Mouse (Mus musculus): ENCODE results near the gene Fam102a. TPM values are rescaled to one million over a fixed set of nuclear protein-coding genes. Genes with fewer than 3 reads are reported as not detected.

Gene Fam102a
- polyA plus RNA-seq, 1 experiment: 37.5 TPM

DNA sequence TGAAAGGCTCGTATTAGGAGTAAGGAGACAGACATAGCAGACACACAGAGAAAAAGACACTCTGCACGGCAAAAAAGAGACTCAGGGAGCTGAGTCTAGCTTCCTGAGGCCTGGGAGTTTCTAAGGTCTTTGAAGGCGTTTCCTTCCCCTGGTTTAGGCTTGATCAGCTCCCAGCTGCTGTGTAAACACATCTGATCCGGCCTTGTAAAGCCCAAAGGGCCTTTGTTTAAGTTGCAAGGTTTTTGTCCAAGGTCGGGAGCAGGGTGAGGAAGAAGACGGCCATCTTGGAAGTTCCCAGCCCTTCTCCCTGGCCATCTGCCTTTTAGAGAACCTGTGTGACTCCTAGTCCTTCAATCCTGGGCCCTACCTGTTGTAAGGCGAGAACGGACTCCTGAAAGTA, 25.2 kb upstream of the Fam102a start:
- 42% methylated on average over 8 of the region's 8 CpGs for WGBS
- Histone ChIP-seq H3K36me3 (ENCODE audit: control insufficient read depth, insufficient read depth, low read length) (no peaks in the 10 kb centered on the region), H3K4me3 (ENCODE audit: extremely low read depth, insufficient read depth, insufficient read length) (no peak overlapping the region), H3K27me3 (ENCODE audit: control insufficient read depth, insufficient read depth, low read length) (no peaks in the 10 kb centered on the region), H3K27ac (ENCODE audit: insufficient read depth, low read length) (peak overlapping the region; percentile 39; the same call in 1 of the 2 replicates), H3K4me1 (ENCODE audit: control insufficient read depth, insufficient read depth, insufficient read length) (peaks cover 11% of the 10 kb centered on the region; the same call in 1 of the 2 replicates)
- TF ChIP-seq POLR2A (IDR thresholded peaks at IDR 0.05; ENCODE audit: low read depth, low read length): no peak
- TF ChIP-seq CTCF (IDR thresholded peaks at IDR 0.05; ENCODE audit: extremely low read depth, insufficient read depth, insufficient read length, insufficient replicate concordance): no peak
- DNase-seq (ENCODE audit: low read depth in 1 of 2, low spot score in 2 of 2): no peak

DNA sequence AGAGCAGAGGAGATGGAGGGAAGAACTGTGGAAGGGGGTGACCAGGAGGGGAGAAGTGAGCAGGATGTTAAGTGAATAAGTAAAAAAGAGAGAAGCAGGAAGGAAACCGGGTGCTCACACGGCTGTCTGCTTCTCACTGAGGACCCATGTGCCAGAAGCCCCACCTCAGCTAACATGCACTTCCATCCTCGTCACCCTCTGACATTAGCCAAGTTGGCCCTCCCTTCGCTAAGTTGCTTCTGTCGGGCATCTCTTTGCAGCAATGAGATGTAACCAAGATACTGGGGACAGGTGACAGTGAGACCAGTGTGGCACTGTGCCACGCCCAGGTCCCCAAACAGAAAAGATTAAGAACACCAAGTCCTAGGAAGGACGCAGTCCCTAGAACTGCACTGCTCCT, 22.5 kb upstream of the Fam102a start:
- peaks cover 9% of the 10 kb centered on the region; the same call in 1 of the 2 replicates for H3K4me1 ChIP-seq (ENCODE audit: control insufficient read depth, insufficient read depth, insufficient read length)
- WGBS: 50% methylated on average over 7 of the region's 7 CpGs
- no peak for DNase-seq (ENCODE audit: low read depth in 1 of 2, low spot score in 2 of 2)
- H3K27me3 ChIP-seq (ENCODE audit: control insufficient read depth, insufficient read depth, low read length): no peaks in the 10 kb centered on the region
- H3K36me3 ChIP-seq (ENCODE audit: control insufficient read depth, insufficient read depth, low read length): no peaks in the 10 kb centered on the region
- TF ChIP-seq POLR2A (IDR thresholded peaks at IDR 0.05; ENCODE audit: low read depth, low read length): no peak
- TF ChIP-seq CTCF (IDR thresholded peaks at IDR 0.05; ENCODE audit: extremely low read depth, insufficient read depth, insufficient read length, insufficient replicate concordance): no peak
- H3K27ac ChIP-seq (ENCODE audit: insufficient read depth, low read length): no peak overlapping the region
- no peak overlapping the region for H3K4me3 ChIP-seq (ENCODE audit: extremely low read depth, insufficient read depth, insufficient read length)

DNA sequence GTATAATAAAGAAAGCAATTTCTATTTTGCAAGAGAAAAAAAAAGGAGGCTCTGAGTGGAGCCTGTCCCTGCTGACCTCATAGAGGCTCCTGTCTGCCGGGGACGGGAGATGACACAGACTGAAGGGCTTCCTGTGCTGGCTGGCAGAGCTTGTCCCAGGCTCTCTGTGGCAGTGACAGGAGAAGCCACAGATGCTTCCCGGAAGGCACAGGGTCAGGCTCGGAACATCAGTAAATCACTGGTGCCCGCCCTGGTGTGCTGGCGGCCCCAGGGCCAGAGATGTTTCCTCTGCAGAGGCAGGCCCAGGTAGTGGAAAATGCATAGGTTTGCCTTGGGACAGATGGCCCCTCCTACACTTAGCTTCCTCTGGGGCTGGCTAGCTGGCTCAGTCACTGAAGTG, 20.8 kb upstream of the Fam102a start:
- TF ChIP-seq POLR2A (IDR thresholded peaks at IDR 0.05; ENCODE audit: low read depth, low read length) (no peak), CTCF (IDR thresholded peaks at IDR 0.05; ENCODE audit: extremely low read depth, insufficient read depth, insufficient read length, insufficient replicate concordance) (no peak)
- DNase-seq (ENCODE audit: low read depth in 1 of 2, low spot score in 2 of 2): no peak
- WGBS: 7% methylated on average over 6 of the region's 6 CpGs
- H3K4me1 ChIP-seq (ENCODE audit: control insufficient read depth, insufficient read depth, insufficient read length): peaks cover 5% of the 10 kb centered on the region; the same call in 1 of the 2 replicates
- no peak overlapping the region for H3K4me3 ChIP-seq (ENCODE audit: extremely low read depth, insufficient read depth, insufficient read length)
- H3K27me3 ChIP-seq (ENCODE audit: control insufficient read depth, insufficient read depth, low read length): no peaks in the 10 kb centered on the region
- H3K36me3 ChIP-seq (ENCODE audit: control insufficient read depth, insufficient read depth, low read length): no peaks in the 10 kb centered on the region
- H3K27ac ChIP-seq (ENCODE audit: insufficient read depth, low read length): no peak overlapping the region; the same call in 1 of the 2 replicates

DNA sequence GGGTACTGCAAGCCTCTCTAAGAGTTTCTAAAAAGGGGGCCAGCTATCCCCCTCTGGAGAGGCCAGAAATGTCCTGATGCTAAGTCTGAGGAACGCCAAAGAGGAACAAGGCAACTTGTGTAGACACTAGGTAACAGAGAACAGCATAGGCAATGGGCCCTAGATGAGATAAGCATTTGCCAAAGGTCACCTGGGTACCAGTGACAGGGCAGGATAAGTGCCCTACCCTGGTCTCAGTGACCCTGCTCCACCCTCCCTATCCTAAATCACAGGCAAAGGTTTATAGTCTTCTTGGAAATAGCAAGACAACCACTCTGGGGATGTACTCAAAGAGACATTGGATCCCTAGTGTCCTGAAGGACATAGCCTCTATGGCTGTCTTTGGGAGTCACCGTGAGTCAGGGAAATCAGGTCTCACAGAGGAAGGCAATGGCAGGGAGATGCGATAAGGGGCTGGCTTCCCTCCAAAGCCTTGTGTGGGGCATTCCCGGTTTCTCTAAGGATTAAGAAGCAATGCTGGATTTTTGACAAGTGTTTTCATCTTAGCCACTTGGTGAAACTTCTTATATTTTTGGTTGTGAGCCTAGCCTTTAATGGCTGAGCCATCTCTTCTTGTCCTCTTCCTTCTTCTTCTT, 17.8 kb upstream of the Fam102a start:
- no peaks in the 10 kb centered on the region for H3K36me3 ChIP-seq (ENCODE audit: control insufficient read depth, insufficient read depth, low read length)
- no peak for DNase-seq (ENCODE audit: low read depth in 1 of 2, low spot score in 2 of 2)

DNA sequence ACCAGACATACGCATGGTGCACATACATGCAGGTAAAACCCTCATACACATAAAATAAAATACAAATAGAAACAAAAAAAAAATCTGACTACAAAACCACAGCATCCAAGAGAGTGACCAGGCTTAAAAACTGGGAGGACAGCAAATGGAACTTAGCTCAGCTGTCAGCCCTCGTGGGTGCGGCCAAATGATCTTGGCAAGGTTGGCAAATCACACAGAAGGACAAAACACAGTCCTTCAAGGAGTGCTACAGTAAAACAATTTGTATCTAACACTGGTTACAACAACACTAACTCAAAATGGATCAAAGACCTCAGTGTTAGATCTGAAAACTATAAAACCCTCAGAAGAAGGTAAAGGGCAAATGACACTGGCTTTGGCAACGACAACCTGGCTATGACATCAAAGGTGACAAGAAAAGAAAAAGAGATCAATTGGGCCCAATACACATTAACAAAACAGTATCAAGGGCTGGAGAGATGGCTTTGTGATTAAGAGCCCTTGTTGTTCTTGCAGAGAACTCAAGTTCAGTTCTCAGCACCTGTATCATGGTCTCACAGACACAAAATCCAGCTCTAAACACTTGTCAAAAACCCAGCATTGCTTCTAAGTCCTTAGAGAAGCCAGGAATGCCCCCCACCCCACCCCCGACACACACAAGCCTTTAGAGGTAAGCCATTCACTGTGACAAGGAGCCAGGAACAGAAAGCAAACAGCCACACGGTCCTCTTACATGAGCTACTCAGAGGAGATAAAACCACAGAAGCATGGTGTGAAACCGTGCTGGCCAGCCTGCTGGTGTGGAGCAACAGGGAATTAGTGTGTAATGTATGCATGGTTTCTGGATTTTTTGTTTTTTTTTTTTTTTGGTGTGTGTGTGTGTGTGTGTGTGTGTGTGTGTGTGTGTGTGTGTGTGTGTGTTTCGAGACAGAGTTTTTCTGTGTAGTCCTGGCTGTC, 14.8 kb upstream of the Fam102a start:
- Histone ChIP-seq H3K27ac (ENCODE audit: insufficient read depth, low read length) (no peak overlapping the region), H3K27me3 (ENCODE audit: control insufficient read depth, insufficient read depth, low read length) (no peaks in the 10 kb centered on the region), H3K4me1 (ENCODE audit: control insufficient read depth, insufficient read depth, insufficient read length) (no peaks in the 10 kb centered on the region), H3K36me3 (ENCODE audit: control insufficient read depth, insufficient read depth, low read length) (no peaks in the 10 kb centered on the region), H3K4me3 (ENCODE audit: extremely low read depth, insufficient read depth, insufficient read length) (no peak overlapping the region)
- WGBS: 64% methylated on average over 7 of the region's 8 CpGs
- TF ChIP-seq POLR2A (IDR thresholded peaks at IDR 0.05; ENCODE audit: low read depth, low read length) (no peak), CTCF (IDR thresholded peaks at IDR 0.05; ENCODE audit: extremely low read depth, insufficient read depth, insufficient read length, insufficient replicate concordance) (no peak)
- DNase-seq (ENCODE audit: low read depth in 1 of 2, low spot score in 2 of 2): no peak

More for the DNA sequence above, 17.8 kb upstream of the Fam102a start:
- Histone ChIP-seq H3K4me1 (ENCODE audit: control insufficient read depth, insufficient read depth, insufficient read length) (no peaks in the 10 kb centered on the region), H3K27me3 (ENCODE audit: control insufficient read depth, insufficient read depth, low read length) (no peaks in the 10 kb centered on the region), H3K4me3 (ENCODE audit: extremely low read depth, insufficient read depth, insufficient read length) (no peak overlapping the region), H3K27ac (ENCODE audit: insufficient read depth, low read length) (no peak overlapping the region)
- no peak for TF ChIP-seq CTCF (IDR thresholded peaks at IDR 0.05; ENCODE audit: extremely low read depth, insufficient read depth, insufficient read length, insufficient replicate concordance)
- TF ChIP-seq POLR2A (IDR thresholded peaks at IDR 0.05; ENCODE audit: low read depth, low read length): no peak
- WGBS: 77% methylated on average over 4 of the region's 4 CpGs

DNA sequence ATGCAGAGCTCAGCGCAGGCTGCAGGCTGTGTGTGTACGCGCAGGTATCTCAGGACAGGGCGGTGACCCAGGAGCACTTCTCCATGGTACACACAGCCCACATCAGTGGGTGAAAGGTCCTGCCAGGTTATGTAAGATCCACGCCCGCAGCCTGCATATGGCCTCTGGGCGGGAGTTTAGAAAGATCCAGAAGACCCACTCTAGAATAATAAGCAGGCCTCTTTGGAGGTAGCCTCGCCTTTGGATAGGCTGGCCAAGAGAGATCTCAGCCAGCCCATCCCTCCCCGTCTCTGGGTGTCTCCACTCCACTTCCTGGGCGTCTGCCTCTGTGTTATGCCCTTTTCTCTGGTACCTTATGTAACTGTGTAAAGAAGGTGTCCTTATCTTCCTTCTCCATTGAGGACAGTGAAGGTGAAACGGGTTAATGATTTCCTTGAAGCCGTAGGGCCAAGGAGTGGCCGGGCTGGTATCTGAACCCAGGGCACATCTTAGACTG, 10.5 kb upstream of the Fam102a start:
- TF ChIP-seq CTCF (IDR thresholded peaks at IDR 0.05; ENCODE audit: extremely low read depth, insufficient read depth, insufficient read length, insufficient replicate concordance): no peak
- no peak for TF ChIP-seq POLR2A (IDR thresholded peaks at IDR 0.05; ENCODE audit: low read depth, low read length)
- DNase-seq (ENCODE audit: low read depth in 1 of 2, low spot score in 2 of 2): no peak
- no peaks in the 10 kb centered on the region for H3K4me1 ChIP-seq (ENCODE audit: control insufficient read depth, insufficient read depth, insufficient read length)
- no peak overlapping the region for H3K4me3 ChIP-seq (ENCODE audit: extremely low read depth, insufficient read depth, insufficient read length)
- 90% methylated on average over 13 of the region's 13 CpGs for WGBS
- no peak overlapping the region for H3K27ac ChIP-seq (ENCODE audit: insufficient read depth, low read length)
- H3K27me3 ChIP-seq (ENCODE audit: control insufficient read depth, insufficient read depth, low read length): no peaks in the 10 kb centered on the region
- H3K36me3 ChIP-seq (ENCODE audit: control insufficient read depth, insufficient read depth, low read length): no peaks in the 10 kb centered on the region
